Mouse (Mus musculus) forebrain, embryonic 10.5 days (tissue): ENCODE measurements around the gene Gm10563. TPM values are rescaled to one million over a fixed set of nuclear protein-coding genes. Genes with fewer than 3 reads are reported as not detected.

Experiments
- DNase-seq: peaks from one replicate; pipeline ENCODE4 v3.0.0-alpha.2; 2017; ENCODE audit warnings: low spot score; ENCODE audit errors: extremely low spot score
- H3K27ac ChIP-seq: fragments of 300-500 bp; sonication (generic); 2 replicates; pipeline ENCODE4 v1.5.1; 2016; ENCODE audit warnings: mild to moderate bottlenecking
- H3K27me3 ChIP-seq: fragments of 300-500 bp; sonication (generic); 2 replicates; pipeline ENCODE4 v1.6.1; 2016; ENCODE audit warnings: mild to moderate bottlenecking; ENCODE audit not compliant: poor library complexity, severe bottlenecking
- H3K36me3 ChIP-seq: fragments of 300-500 bp; sonication (generic); replicated peaks from 2 replicates; pipeline ENCODE4 v1.6.1; 2016; ENCODE audit warnings: mild to moderate bottlenecking, moderate library complexity
- H3K4me1 ChIP-seq: fragments of 300-500 bp; sonication (generic); 2 replicates; pipeline ENCODE4 v1.6.1; 2016
- H3K4me3 ChIP-seq: fragments of 300-500 bp; sonication (generic); 2 replicates; pipeline ENCODE4 v1.5.1; 2016; ENCODE audit warnings: mild to moderate bottlenecking, moderate library complexity
- H3K9me3 ChIP-seq: fragments of 300-500 bp; sonication (generic); 2 replicates; pipeline ENCODE4 v1.6.1; 2016; ENCODE audit warnings: mild to moderate bottlenecking, moderate library complexity
- whole genome bisulfite sequencing: fragments of 180-500 bp; shearing (Covaris S2); methylation state at CpG from one replicate; pipeline ENCODE4 v1.1.7; 2016; 5-methylcytosine and 5-hydroxymethylcytosine counted together
- polyA plus RNA-seq: library from polyadenylated mRNA; unstranded; fragments of >200 nt; fragmentation: Nextera tagmentation; extraction: Ambion mirVana; gene quantifications from 2 replicates; pipeline ENCODE4 v1.2.1, GENCODE M21; 2016

Gene Gm10563
- polyA plus RNA-seq, 1 experiment from 2014 or later: not detected

DNA sequence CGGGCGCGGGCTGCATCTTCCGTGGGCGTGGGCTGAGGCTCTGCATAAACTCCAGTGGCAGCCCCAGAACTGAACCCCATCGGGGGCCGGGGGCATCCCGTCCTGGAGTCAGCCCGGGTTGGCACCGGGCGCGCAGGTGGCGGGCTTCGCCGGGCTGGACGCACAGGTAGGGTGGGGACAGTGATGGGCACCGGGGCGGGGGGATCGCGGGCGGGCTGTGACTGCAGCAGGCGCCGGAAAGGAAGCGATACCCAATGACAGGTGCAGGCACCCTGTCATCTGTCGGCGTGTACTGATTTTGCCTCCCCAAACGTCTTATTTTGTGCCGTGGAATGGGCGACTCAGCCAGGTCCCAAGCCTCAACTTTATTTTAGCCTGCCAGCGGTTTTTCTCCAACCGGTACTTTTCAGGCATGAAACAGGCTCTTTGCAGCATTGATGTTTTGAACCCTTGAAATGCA is 43.2 kb downstream of the Gm10563 start:
- Histone ChIP-seq H3K4me3 (peak overlapping the region; percentile 96), H3K36me3 (peaks cover 43% of the 10 kb centered on the region), H3K9me3 (no peaks in the 10 kb centered on the region), H3K27me3 (no peaks in the 10 kb centered on the region), H3K4me1 (peaks cover 29% of the 10 kb centered on the region), H3K27ac (peak overlapping the region; percentile 100)
- WGBS: 2% methylated on average over 31 of the region's 31 CpGs
- no peak for DNase-seq

DNA sequence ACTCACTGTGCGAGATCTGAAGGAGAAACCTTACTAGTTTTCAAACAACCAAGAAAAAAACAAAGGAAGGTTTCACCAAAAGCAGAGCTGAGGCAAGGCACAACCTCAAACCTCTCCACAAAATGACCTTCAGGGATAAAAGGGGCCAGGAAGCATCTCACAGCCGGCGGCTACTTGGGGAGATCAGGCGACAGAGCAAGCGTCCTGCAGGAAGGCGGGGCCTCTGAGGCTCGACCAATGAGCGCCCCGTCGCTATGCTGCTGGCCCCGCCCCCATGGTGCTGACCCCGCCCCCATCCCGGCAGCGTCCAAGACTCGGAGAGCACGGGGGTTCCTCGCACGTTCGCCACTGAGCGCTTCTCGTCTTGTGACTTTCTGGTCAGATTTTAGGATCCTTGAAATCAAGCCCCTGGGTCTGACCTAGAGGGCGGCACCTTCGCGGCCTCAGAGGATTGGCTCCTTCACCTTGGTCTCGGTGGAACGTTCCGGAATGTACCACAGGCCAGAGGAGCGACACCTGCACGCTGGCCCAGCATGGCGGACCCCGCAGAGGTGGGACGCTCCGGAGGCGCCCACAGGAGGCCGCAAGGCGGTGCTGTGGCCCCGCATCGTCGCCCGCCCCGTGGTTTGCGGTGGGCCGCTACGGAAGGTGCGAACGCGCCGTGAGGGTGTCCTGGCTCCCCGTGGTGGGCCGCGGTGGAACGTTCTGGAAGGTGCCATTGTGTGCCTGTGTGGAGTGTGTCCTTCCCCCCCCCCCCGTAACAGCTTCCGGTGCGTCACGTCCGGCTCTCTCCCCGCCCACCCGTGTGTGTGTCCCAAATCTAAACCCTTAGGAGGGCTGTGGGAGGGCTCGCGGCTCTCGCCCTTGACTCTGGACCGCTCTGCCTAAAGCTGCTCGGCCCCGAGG is 43.9 kb downstream of the Gm10563 start, which contains the start of gene Slc35e2:
Slc35e2 (plus strand) TSS at position 326 of the 906 bp plus-strand sequence.
- H3K27ac ChIP-seq: peak within 1 kb of the TSS; percentile 100
- under 1% methylated on average over 65 of the region's 65 CpGs for WGBS
- H3K36me3 ChIP-seq: peaks cover 37% of the 10 kb centered on the region
- H3K9me3 ChIP-seq: no peaks in the 10 kb centered on the region
- peaks cover 29% of the 10 kb centered on the region for H3K4me1 ChIP-seq
- peak; percentile 97 for DNase-seq
- peak within 1 kb of the TSS; percentile 96 for H3K4me3 ChIP-seq
- no peaks in the 10 kb centered on the region for H3K27me3 ChIP-seq

DNA sequence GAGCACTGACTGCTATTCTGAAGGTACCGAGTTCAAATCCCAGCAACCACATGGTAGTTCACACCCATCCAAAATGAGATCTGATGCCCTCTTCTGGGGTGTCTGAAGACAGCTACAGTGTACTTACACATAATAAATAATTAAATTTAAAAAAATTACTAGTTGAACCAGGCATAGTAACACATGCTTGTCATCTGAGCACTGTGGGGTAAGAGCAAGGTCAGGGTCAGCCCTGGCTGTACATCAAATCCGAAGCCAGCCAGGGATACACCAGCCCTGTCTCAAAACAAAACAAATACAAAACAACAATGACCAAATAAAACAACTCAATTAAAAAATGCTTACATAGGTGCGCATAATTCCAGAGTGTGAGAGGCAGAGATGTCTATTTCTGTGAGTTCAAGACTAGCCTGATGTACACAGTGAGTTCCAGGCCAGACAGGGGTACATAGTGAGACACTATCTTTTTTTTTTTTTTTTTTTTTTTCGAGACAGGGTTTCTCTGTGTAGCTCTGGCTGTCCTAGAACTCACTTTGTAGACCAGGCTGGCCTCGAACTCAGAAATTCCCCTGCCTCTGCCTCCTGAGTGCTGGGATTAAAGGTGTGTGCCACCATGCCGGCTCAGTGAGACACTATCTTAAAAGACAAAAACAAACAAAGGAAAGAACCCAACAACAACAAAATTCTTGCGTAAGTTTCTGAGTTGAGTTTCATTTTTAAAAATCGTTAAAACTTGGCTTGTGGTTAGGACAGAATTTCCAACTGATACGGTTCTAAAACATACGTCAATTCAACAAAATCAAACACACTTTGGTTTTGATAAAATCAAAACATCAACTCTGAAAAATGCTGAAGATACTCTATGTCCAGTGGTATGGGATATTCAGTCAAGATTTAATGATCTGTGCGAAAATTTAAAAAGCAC is 45.0 kb downstream of the Gm10563 start:
- Histone ChIP-seq H3K36me3 (peaks cover 25% of the 10 kb centered on the region), H3K9me3 (no peaks in the 10 kb centered on the region), H3K4me3 (peak overlapping the region; percentile 96), H3K27me3 (no peaks in the 10 kb centered on the region), H3K27ac (peak overlapping the region; percentile 100), H3K4me1 (peaks cover 29% of the 10 kb centered on the region)
- no peak for DNase-seq
- WGBS: 87% methylated on average over 11 of the region's 11 CpGs

DNA sequence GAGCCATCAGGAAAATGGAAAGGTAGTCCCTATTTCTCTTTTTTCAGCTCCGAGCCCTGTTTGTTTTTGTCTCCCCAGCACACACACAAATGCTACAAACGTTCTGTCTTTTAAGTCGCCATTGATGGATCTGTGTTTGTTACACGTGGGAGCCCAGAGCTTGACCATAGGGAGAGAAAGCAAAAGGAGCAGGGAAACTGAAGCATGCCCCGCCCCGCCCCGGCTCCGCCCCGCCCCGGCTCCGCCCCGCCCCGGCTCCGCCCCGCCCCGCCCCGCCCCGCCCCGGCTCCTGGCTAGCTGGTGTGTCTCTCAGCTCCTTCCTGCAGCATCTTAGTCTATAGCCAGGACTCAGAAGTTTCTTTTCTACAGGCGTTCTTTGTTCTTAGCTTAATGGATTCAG is 46.7 kb downstream of the Gm10563 start:
- Histone ChIP-seq H3K27me3 (no peaks in the 10 kb centered on the region), H3K27ac (no peak overlapping the region), H3K4me3 (no peak overlapping the region), H3K9me3 (no peaks in the 10 kb centered on the region), H3K36me3 (peaks cover 10% of the 10 kb centered on the region), H3K4me1 (peaks cover 29% of the 10 kb centered on the region)
- no peak for DNase-seq
- 17% methylated on average over 20 of the region's 20 CpGs for WGBS

DNA sequence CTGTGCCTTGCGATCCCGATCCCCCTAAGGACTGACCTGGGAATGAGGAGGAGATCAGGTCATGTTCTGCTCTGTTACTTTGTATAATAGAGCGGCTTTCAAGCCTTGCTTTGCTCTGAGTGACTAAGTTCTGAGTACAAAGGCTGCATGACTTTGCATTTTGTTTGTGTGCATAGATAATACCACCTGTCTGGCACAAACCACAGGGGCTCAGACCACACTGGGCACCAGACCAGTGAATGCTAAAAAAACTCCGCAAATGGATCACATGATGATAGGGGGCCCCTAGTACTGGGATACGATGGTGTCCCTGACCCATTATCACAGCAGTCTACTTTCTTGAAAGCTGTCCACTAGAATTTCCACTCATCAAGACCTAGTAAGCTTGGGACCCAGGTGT is 48.6 kb downstream of the Gm10563 start:
- 85% methylated on average over 5 of the region's 5 CpGs for WGBS
- DNase-seq: no peak
- H3K27ac ChIP-seq: no peak overlapping the region
- H3K36me3 ChIP-seq: no peaks in the 10 kb centered on the region
- peaks cover 16% of the 10 kb centered on the region for H3K4me1 ChIP-seq
- no peak overlapping the region for H3K4me3 ChIP-seq
- no peaks in the 10 kb centered on the region for H3K9me3 ChIP-seq
- H3K27me3 ChIP-seq: no peaks in the 10 kb centered on the region

DNA sequence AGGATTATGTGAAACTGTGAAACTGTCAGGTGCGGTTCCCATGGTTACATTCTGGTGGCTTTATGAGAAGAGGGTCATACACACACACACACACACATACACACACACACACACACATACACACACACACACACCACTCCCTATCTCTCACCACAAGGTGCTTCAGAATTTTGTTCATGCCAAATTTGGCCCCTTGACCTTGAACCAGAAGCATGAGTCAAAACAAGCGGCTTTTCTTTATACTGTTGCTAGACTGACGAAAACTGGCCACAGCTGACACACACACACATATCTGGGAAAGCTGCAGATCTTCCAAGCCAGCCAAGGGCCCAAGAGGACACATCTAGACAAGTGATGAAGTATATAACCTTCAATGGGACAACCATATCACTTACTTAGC is 49.4 kb downstream of the Gm10563 start:
- no peak overlapping the region for H3K4me3 ChIP-seq
- DNase-seq: no peak
- no peaks in the 10 kb centered on the region for H3K27me3 ChIP-seq
- H3K9me3 ChIP-seq: no peaks in the 10 kb centered on the region
- no peak overlapping the region for H3K27ac ChIP-seq
- peaks cover 6% of the 10 kb centered on the region; the same call in 1 of the 2 replicates for H3K36me3 ChIP-seq
- peaks cover 17% of the 10 kb centered on the region for H3K4me1 ChIP-seq
- 88% methylated on average over 3 of the region's 3 CpGs for WGBS

DNA sequence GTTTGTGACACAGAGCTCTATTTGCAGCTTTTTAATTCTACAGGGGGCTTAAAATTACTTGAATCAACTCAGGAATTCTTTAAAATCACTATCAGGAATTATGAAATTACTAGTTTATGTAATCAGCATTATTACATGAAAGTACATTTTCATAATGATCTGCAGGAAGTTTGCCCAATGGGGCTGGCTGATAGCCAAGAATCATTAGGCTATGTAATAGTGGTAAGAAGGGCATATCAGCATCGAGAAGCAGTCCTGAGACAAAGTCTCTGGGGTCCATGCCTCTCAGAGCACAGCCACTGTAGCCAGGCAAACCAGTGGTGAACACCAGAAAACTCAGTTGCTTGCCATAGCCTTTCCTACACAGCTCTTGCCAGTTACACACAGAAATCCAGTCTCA is 51.4 kb downstream of the Gm10563 start:
- Histone ChIP-seq H3K36me3 (peaks cover 25% of the 10 kb centered on the region), H3K9me3 (no peaks in the 10 kb centered on the region), H3K4me1 (peaks cover 11% of the 10 kb centered on the region), H3K27ac (no peak overlapping the region), H3K4me3 (no peak overlapping the region), H3K27me3 (no peaks in the 10 kb centered on the region)
- 84% methylated on average over 1 of the region's 1 CpGs for WGBS
- DNase-seq: no peak

DNA sequence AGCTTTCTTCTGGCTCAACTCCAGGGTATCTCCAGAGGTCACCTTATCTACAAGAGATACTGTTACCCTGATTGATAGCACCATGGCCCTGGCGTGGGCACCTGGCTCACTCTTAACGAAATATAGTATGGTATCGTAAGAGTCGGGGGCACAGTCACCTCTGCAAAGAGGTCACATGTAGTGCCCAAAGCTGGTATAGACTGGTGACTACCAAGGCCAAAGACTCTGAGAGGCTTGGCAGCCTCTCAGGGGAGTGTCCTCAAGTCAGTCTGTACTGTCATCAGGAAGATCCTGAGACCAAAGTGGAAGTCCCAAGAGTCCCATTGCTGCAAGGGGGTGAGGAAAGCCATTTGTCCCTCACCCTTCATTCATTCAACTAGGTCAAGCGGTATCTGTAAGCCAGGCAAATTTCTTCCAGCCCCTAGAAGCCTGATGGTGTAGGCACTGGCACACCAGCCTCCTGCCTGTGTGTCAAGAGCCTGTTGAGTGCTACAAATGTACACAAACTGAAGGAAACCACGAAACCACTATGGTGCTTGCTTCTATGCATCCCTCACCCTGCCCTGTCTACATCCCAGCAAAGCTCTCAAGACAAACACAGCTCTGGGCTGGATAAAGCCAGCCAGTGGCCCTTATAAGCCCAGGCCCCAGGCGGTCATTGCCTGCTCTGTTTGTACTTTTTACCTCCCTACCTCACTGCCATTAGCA is 54.0 kb downstream of the Gm10563 start:
- Histone ChIP-seq H3K27me3 (no peaks in the 10 kb centered on the region), H3K4me3 (no peak overlapping the region), H3K36me3 (peaks cover 51% of the 10 kb centered on the region), H3K9me3 (no peaks in the 10 kb centered on the region), H3K4me1 (peaks cover 7% of the 10 kb centered on the region; the same call in 1 of the 2 replicates), H3K27ac (no peak overlapping the region)
- no peak for DNase-seq
- 85% methylated on average over 7 of the region's 7 CpGs for WGBS

DNA sequence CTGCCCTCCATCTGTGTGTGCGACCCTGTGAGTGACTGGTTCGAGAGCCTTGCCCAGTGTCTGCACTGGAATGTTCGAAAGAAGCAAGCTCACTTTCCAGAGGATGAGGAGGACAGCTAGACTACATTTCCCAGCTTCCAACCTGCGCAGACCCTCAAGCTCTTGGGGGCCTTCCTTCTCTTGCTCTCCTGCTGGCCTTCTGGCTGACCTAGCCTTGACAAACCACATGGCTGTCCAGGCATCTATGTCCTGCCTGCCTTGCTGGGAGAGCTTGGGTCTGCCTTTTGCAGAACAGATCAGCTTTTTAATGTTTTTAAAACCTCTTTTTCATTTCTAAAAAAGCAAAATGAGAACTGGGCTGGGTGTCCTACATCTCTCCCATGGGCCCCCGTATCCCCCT is 55.9 kb downstream of the Gm10563 start:
- 91% methylated on average over 5 of the region's 5 CpGs for WGBS
- Histone ChIP-seq H3K27me3 (no peaks in the 10 kb centered on the region), H3K4me3 (no peak overlapping the region), H3K36me3 (peaks cover 69% of the 10 kb centered on the region), H3K4me1 (peaks cover 7% of the 10 kb centered on the region; the same call in 1 of the 2 replicates), H3K9me3 (no peaks in the 10 kb centered on the region), H3K27ac (no peak overlapping the region)
- no peak for DNase-seq

DNA sequence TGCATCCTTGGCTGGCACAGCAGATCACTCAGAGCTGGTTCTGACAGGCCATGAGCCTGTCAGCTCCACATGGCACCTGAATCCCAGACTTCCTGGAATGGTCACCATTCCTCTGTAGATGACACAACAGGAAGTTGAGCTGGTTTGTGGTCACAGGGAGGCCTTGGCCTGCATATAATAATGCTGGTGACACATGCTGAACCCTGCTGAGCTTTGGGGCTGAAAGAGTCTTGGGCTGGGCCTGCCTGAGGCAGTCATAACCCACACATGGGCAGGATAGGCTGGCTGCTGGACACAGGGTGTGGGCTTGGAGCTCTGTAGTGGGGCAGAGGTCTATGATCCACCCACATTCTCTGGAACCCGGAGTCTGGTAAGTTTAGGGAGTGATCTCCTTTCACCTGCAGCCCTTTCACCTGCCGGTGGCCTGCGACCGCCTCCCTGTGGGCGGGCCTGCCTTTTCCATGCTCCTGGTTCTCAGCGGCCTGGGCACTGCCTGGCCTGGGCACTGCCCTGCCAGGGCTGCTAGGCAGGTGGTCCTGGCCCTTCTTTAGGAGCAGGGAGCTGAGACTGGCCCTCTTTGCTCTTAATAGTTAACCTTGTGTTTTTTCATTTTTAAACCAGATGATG is 62.8 kb downstream of the Gm10563 start:
- DNase-seq: no peak
- Histone ChIP-seq H3K4me1 (no peaks in the 10 kb centered on the region), H3K27ac (no peak overlapping the region), H3K27me3 (no peaks in the 10 kb centered on the region), H3K9me3 (no peaks in the 10 kb centered on the region), H3K36me3 (peaks cover 89% of the 10 kb centered on the region), H3K4me3 (no peak overlapping the region)
- WGBS: 92% methylated on average over 6 of the region's 6 CpGs

DNA sequence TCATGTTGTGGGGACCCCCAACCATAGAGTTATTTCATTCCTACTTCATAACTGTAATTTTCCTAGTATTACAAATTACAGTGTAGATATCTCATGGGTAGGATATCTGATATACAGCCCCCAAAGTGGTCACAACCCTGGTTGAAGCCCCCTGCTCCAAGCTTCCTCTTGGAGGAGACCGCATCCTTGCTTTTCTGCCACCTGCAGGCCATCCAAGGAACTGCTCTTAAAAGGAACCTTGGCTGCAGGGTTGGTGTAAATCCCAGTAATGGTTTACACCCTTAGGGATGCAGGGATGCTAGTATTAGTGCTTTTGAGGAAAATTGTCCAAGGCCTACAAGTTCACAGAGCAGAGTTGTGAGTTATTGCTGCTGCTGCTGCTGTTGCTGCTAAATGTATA is 64.8 kb downstream of the Gm10563 start:
- Histone ChIP-seq H3K27ac (no peak overlapping the region), H3K4me1 (no peaks in the 10 kb centered on the region), H3K27me3 (no peaks in the 10 kb centered on the region), H3K9me3 (no peaks in the 10 kb centered on the region), H3K4me3 (no peak overlapping the region), H3K36me3 (peaks cover 88% of the 10 kb centered on the region)
- WGBS: 31% methylated on average over 1 of the region's 1 CpGs
- peak; percentile 56 for DNase-seq
